ENCODE assay signal across 32 mouse cellular contexts in genomic region chr13:20785960-20786359, GRCm38 (mm10). TPM values are rescaled to one million over a fixed set of nuclear protein-coding genes. Genes with fewer than 3 reads are reported as not detected.
DNase-seq lines count a peak whose midpoint lies in the region; ATAC-seq and TF ChIP-seq lines count a peak whose summit lies in the region.
"Had no signal": no experiment of that assay in that cellular context is flagged by ENCODE, and none has a peak within 500 bp of the region (broad histone marks: within the 10 kb centered on the region; RNA-seq: fewer than 3 reads in every experiment).

No protein-coding gene starts in this region.

- no peak for TF ChIP-seq POLR2A in thymus, adult 2 months (IDR thresholded peaks at IDR 0.05; ENCODE audit: control insufficient read depth, extremely low read depth, insufficient read depth, low read length, poor library complexity)

- no peaks in the 10 kb centered on the region for H3K36me3 ChIP-seq in midbrain, postnatal 0 days (ENCODE audit: insufficient read depth, low read length)
- no peaks in the 10 kb centered on the region for H3K36me3 ChIP-seq in midbrain, embryonic 14.5 days (ENCODE audit: control insufficient read depth, insufficient read depth, low read length)
- H3K36me3 ChIP-seq in thymus, adult 2 months (ENCODE audit: control insufficient read depth, insufficient read depth, low read length) = no peaks in the 10 kb centered on the region
- H3K36me3 ChIP-seq: embryonic facial prominence, embryonic 12.5 days; heart, embryonic 12.5 days; hindbrain, embryonic 15.5 days; intestine, embryonic 15.5 days; limb, embryonic 12.5 days; liver, embryonic 15.5 days; midbrain, embryonic 10.5 days; neural tube, embryonic 12.5 days; stomach, embryonic 15.5 days had no signal

- H3K27me3 ChIP-seq in midbrain, postnatal 0 days (ENCODE audit: insufficient read depth, low read length) = no peaks in the 10 kb centered on the region
- no peaks in the 10 kb centered on the region for H3K27me3 ChIP-seq in midbrain, embryonic 14.5 days (ENCODE audit: control insufficient read depth, insufficient read depth, low read length)
- H3K27me3 ChIP-seq in thymus, adult 2 months (ENCODE audit: control insufficient read depth, insufficient read depth, low read length) = no peaks in the 10 kb centered on the region
- H3K27me3 ChIP-seq: embryonic facial prominence, embryonic 12.5 days; heart, embryonic 12.5 days; hindbrain, embryonic 15.5 days; intestine, embryonic 15.5 days; limb, embryonic 12.5 days; liver, embryonic 15.5 days; neural tube, embryonic 12.5 days; stomach, embryonic 15.5 days had no signal

- no peak overlapping the region for H3K27ac ChIP-seq in midbrain, postnatal 0 days (ENCODE audit: low read depth, low read length)
- H3K27ac ChIP-seq in midbrain, embryonic 14.5 days (replicated peaks; ENCODE audit: low read depth, low read length) = no peak overlapping the region
- H3K27ac ChIP-seq in thymus, adult 2 months (ENCODE audit: control insufficient read depth, insufficient read depth, low read length) = no peak overlapping the region
- H3K27ac ChIP-seq: embryonic facial prominence, embryonic 12.5 days; hindbrain, embryonic 15.5 days; intestine, embryonic 15.5 days; limb, embryonic 12.5 days; liver, embryonic 15.5 days; midbrain, embryonic 10.5 days; neural tube, embryonic 12.5 days; stomach, embryonic 15.5 days had no signal

- peak; percentile 64 for DNase-seq in midbrain, postnatal 0 days (ENCODE audit: low spot score)
- no peak for DNase-seq in midbrain, embryonic 14.5 days
- DNase-seq in cerebellum, adult 18-20 months = peak; percentile 9 to 21
- peak; percentile 77 to 87 for DNase-seq in cerebellum, postnatal 10 days
- peak; percentile 16 for DNase-seq in retina, postnatal 1 day
- no peak for DNase-seq in adrenal gland, postnatal 36 days
- no peak for DNase-seq in thymus, adult 2 months
- no peak for DNase-seq in kidney, adult 11 months
- DNase-seq: adrenal gland, adult 2 months; embryo, embryonic 11 days; gastrocnemius, postnatal 25 days; heart, adult 18-20 months; heart, postnatal 4 days; kidney, adult 8-10 months; kidney, postnatal 10 days; lung, embryonic 14.5 days; lung, postnatal 14 days; right cerebral cortex, postnatal 14 days; thymus, postnatal 25 days had no signal

- no peak overlapping the region for H3K4me2 ChIP-seq in midbrain, postnatal 0 days (ENCODE audit: low read depth, low read length, poor library complexity, severe bottlenecking)
- no peak overlapping the region for H3K4me2 ChIP-seq in midbrain, embryonic 14.5 days (ENCODE audit: low read length)
- H3K4me2 ChIP-seq: embryonic facial prominence, embryonic 12.5 days; heart, embryonic 12.5 days; hindbrain, embryonic 15.5 days; intestine, embryonic 15.5 days; limb, embryonic 12.5 days; liver, embryonic 15.5 days; lung, embryonic 14.5 days; neural tube, embryonic 12.5 days; stomach, embryonic 15.5 days had no signal

- H3K9ac ChIP-seq in midbrain, postnatal 0 days (replicated peaks; ENCODE audit: low read length, poor library complexity, severe bottlenecking) = no peak overlapping the region
- H3K9ac ChIP-seq in midbrain, embryonic 14.5 days (replicated peaks; ENCODE audit: low read length) = no peak overlapping the region
- H3K9ac ChIP-seq: embryonic facial prominence, embryonic 12.5 days; heart, embryonic 12.5 days; hindbrain, embryonic 15.5 days; intestine, embryonic 15.5 days; limb, embryonic 12.5 days; liver, embryonic 15.5 days; lung, embryonic 14.5 days; neural tube, embryonic 12.5 days; stomach, embryonic 15.5 days had no signal

- no peak; the same call in 1 of the 2 replicates for ATAC-seq in midbrain, postnatal 0 days (ENCODE audit: low FRiP score)
- no peak for ATAC-seq in midbrain, embryonic 14.5 days (ENCODE audit: low FRiP score, low TSS enrichment)
- ATAC-seq: CD4-positive, CD25-positive, alpha-beta regulatory T cell, adult 4 months; forebrain, embryonic 14.5 days; midbrain, embryonic 16.5 days had no signal

- TF ChIP-seq CTCF in midbrain, postnatal 0 days (IDR thresholded peaks at IDR 0.05) = no peak
- no peak for TF ChIP-seq CTCF in thymus, adult 2 months (IDR thresholded peaks at IDR 0.05; ENCODE audit: borderline replicate concordance, control insufficient read depth, extremely low read depth, insufficient read depth, low read length, poor library complexity)

- no peaks in the 10 kb centered on the region for H3K4me1 ChIP-seq in midbrain, postnatal 0 days (ENCODE audit: insufficient read depth, low read length)
- H3K4me1 ChIP-seq in midbrain, embryonic 14.5 days (ENCODE audit: control insufficient read depth, insufficient read depth, low read length) = no peaks in the 10 kb centered on the region
- H3K4me1 ChIP-seq in thymus, adult 2 months (replicated peaks; ENCODE audit: control insufficient read depth, insufficient read depth, low read length) = no peaks in the 10 kb centered on the region
- H3K4me1 ChIP-seq: embryonic facial prominence, embryonic 12.5 days; heart, embryonic 12.5 days; hindbrain, embryonic 15.5 days; limb, embryonic 12.5 days; neural tube, embryonic 12.5 days; stomach, embryonic 15.5 days had no signal

- no peak overlapping the region for H3K4me3 ChIP-seq in midbrain, postnatal 0 days (ENCODE audit: low read depth, low read length)
- H3K4me3 ChIP-seq in midbrain, embryonic 14.5 days (replicated peaks; ENCODE audit: low read depth, low read length) = no peak overlapping the region
- no peak overlapping the region for H3K4me3 ChIP-seq in thymus, adult 2 months (ENCODE audit: control insufficient read depth, insufficient read depth, low read length)
- H3K4me3 ChIP-seq: embryonic facial prominence, embryonic 12.5 days; heart, embryonic 12.5 days; hindbrain, embryonic 15.5 days; intestine, embryonic 15.5 days; limb, embryonic 12.5 days; liver, embryonic 15.5 days; midbrain, embryonic 10.5 days; myocyte; neural tube, embryonic 12.5 days; stomach, embryonic 15.5 days had no signal

- WGBS in midbrain, postnatal 0 days = 87% methylated on average over 7 of the region's 7 CpGs
- WGBS in midbrain, embryonic 14.5 days = 83% methylated on average over 7 of the region's 7 CpGs
- 90% methylated on average over 7 of the region's 7 CpGs for WGBS in thymus, adult 2 months

- H3K9me3 ChIP-seq in midbrain, postnatal 0 days (ENCODE audit: low read length) = no peaks in the 10 kb centered on the region
- H3K9me3 ChIP-seq in midbrain, embryonic 14.5 days (ENCODE audit: control insufficient read depth, low read length) = no peaks in the 10 kb centered on the region
- H3K9me3 ChIP-seq: embryonic facial prominence, embryonic 12.5 days; heart, embryonic 12.5 days; hindbrain, embryonic 15.5 days; intestine, embryonic 15.5 days; limb, embryonic 12.5 days; liver, embryonic 15.5 days; midbrain, embryonic 10.5 days; neural tube, embryonic 12.5 days; stomach, embryonic 15.5 days had no signal

RNA-seq across cellular contexts. Expression of gene Aoah, which starts 8.0 kb away (rescaled TPM):
- total RNA-seq in midbrain, postnatal 0 days (2014; rRNA removed) = 0.61 and 2.3 TPM in 2 replicates
- 0.42 and 0.70 TPM in 2 replicates for polyA plus RNA-seq in midbrain, postnatal 0 days (2015; fragmentation: Nextera tagmentation; extraction: Ambion mirVana)
- 0.68 TPM in 1 of 2 replicates, not detected in the other for polyA plus RNA-seq in midbrain, embryonic 14.5 days (2014; fragmentation: Nextera tagmentation; extraction: Ambion mirVana)
- 1 to 10 TPM; 1.4 to 1.7 TPM for total RNA-seq in adrenal gland, postnatal 36 days (2021)
- 1.3 and 2.0 TPM in 2 replicates for polyA plus RNA-seq in thymus, adult 2 months (2012; rRNA removed)
- polyA plus RNA-seq: myocyte had no signal

Comparison
In these comparisons a context has a peak if more than half of its experiments do, and no peak if none do; other contexts are left out.
1. DNase-seq: peak in midbrain, postnatal 0 days (single experiment), cerebellum, adult 18-20 months (2 of 2), cerebellum, postnatal 10 days (2 of 2) and retina, postnatal 1 day (single experiment); none in midbrain, embryonic 14.5 days (single experiment), adrenal gland, postnatal 36 days (0 of 2), thymus, adult 2 months (single experiment) and kidney, adult 11 months (single experiment).